Mouse (Mus musculus) embryonic fibroblast, embryonic 13.5 days (primary cell): ENCODE results near the gene Casp8ap2.

Experiments
- CTCF ChIP-seq: IDR thresholded peaks from 2 replicates; pipeline ENCODE4 v1.5.1; 2011; ENCODE audit warnings: mild to moderate bottlenecking, control low read depth, low read length, moderate library complexity, borderline replicate concordance; ENCODE audit not compliant: insufficient read depth
- POLR2A ChIP-seq: IDR thresholded peaks from 2 replicates; pipeline ENCODE4 v1.6.1; 2011; ENCODE audit warnings: low read depth, mild to moderate bottlenecking, control low read depth, low read length, moderate library complexity

- no peak; the same call in 1 of the 2 replicates for TF ChIP-seq CTCF
- no peak for TF ChIP-seq POLR2A
Observed at GRCm38 (mm10) chr4:32569995-32570938, 45.0 kb upstream of the Casp8ap2 start.
